Mouse (Mus musculus): ENCODE measurements at regions not wholly inside any gene's neighbourhood (a gene's known extent, or its start where the extent isn't known, plus 50 kb on each side); places are given as distances from the start of the nearest gene placed in this dataset.

GRCm38 (mm10) chr2:50445963-50446485 is 149.4 kb upstream of the Mmadhc start:
- Histone ChIP-seq H3K36me3 (replicated peaks; ENCODE audit: insufficient read depth, low read length) (no peaks in the 10 kb centered on the region), H3K4me3 (ENCODE audit: low read depth, low read length) (no peak overlapping the region), H3K9ac (replicated peaks) (no peak overlapping the region), H3K27me3 (ENCODE audit: insufficient read depth, low read length) (no peaks in the 10 kb centered on the region), H3K4me2 (ENCODE audit: low read depth, low read length) (no peak overlapping the region), H3K4me1 (ENCODE audit: insufficient read depth) (no peaks in the 10 kb centered on the region), H3K9me3 (ENCODE audit: low read length) (no peaks in the 10 kb centered on the region), H3K27ac (ENCODE audit: low read depth) (no peak overlapping the region)
- DNase-seq (no peak), ATAC-seq (no peak)
- TF ChIP-seq EP300 (IDR thresholded peaks at IDR 0.05; ENCODE audit: low read depth) (no peak), CTCF (IDR thresholded peaks at IDR 0.05; ENCODE audit: low read depth) (no peak)
- 54% methylated on average over 2 of the region's 2 CpGs for WGBS (ENCODE audit: insufficient replicate concordance)

- TF ChIP-seq CTCF (IDR thresholded peaks at IDR 0.05; ENCODE audit: low read depth): no peak
- TF ChIP-seq EP300 (IDR thresholded peaks at IDR 0.05; ENCODE audit: low read depth): no peak
- no peak overlapping the region for H3K4me3 ChIP-seq (ENCODE audit: low read depth, low read length)
- no peaks in the 10 kb centered on the region for H3K36me3 ChIP-seq (replicated peaks; ENCODE audit: insufficient read depth, low read length)
- no peaks in the 10 kb centered on the region for H3K4me1 ChIP-seq (ENCODE audit: insufficient read depth)
- no peak overlapping the region for H3K27ac ChIP-seq (ENCODE audit: low read depth)
- H3K4me2 ChIP-seq (ENCODE audit: low read depth, low read length): no peak overlapping the region
- no peaks in the 10 kb centered on the region for H3K9me3 ChIP-seq (ENCODE audit: low read length)
- no peak overlapping the region for H3K9ac ChIP-seq (replicated peaks)
- no peak for ATAC-seq
- no peaks in the 10 kb centered on the region for H3K27me3 ChIP-seq (ENCODE audit: insufficient read depth, low read length)
- no peak for DNase-seq
These were observed 143.7 kb upstream of the Mmadhc start for GRCm38 (mm10) chr2:50440333-50440732.

DNA sequence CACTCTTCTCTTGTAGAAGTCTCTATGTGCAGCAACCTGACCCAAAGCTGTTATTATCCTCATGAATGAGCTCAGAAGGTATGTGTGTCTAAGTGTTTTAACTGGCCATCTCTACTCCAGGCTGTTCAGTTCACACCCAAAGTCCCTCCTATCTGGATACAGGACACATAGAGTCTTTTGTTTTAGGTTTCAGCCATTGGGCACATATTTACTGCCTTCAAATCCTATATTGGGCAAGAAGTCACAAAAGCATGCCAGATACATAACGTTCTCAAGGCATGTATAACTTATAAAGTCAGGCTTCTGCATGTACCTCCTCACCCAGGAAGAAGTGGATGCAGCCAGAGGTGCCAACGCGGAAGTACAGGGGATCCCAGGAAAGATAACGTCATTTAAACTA is 136.6 kb upstream of the Mmadhc start:
- TF ChIP-seq EP300 (IDR thresholded peaks at IDR 0.05; ENCODE audit: low read depth) (no peak), CTCF (IDR thresholded peaks at IDR 0.05; ENCODE audit: low read depth) (no peak)
- H3K27me3 ChIP-seq (ENCODE audit: insufficient read depth, low read length): no peaks in the 10 kb centered on the region
- ATAC-seq: no peak

DNA sequence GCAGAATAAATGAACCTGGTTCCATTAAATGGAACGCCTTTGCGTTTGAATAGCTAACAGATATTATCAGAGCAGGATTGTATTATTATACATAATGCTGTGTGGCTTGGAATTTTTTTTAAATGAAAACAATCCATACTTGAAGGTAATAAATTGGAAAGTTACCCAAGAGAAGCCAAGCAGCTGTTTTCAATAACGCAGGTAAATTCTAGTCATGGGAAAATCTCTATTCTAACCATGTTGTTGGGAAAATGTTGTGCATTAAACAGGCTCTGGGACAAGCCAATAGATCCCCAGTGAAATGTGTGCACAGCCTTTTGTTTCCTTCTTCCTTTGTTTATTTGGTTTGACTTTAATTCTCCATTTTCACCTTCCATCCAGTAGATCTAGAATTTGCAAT is 128.6 kb upstream of the Mmadhc start:
- WGBS (ENCODE audit: insufficient replicate concordance): 85% methylated on average over 3 of the region's 3 CpGs
- no peak overlapping the region for H3K4me3 ChIP-seq (ENCODE audit: low read depth, low read length)
- H3K4me1 ChIP-seq (ENCODE audit: insufficient read depth): no peaks in the 10 kb centered on the region
- no peaks in the 10 kb centered on the region for H3K36me3 ChIP-seq (replicated peaks; ENCODE audit: insufficient read depth, low read length)
- H3K9me3 ChIP-seq (ENCODE audit: low read length): no peaks in the 10 kb centered on the region
- H3K9ac ChIP-seq (replicated peaks): no peak overlapping the region
- no peak overlapping the region for H3K27ac ChIP-seq (ENCODE audit: low read depth)
- no peaks in the 10 kb centered on the region for H3K27me3 ChIP-seq (ENCODE audit: insufficient read depth, low read length)
- no peak for ATAC-seq
- TF ChIP-seq EP300 (IDR thresholded peaks at IDR 0.05; ENCODE audit: low read depth) (no peak), CTCF (IDR thresholded peaks at IDR 0.05; ENCODE audit: low read depth) (no peak)
- H3K4me2 ChIP-seq (ENCODE audit: low read depth, low read length): no peak overlapping the region
- DNase-seq: no peak

More for the DNA sequence above, 136.6 kb upstream of the Mmadhc start:
- Histone ChIP-seq H3K9me3 (ENCODE audit: low read length) (no peaks in the 10 kb centered on the region), H3K27ac (ENCODE audit: low read depth) (no peak overlapping the region), H3K4me3 (ENCODE audit: low read depth, low read length) (no peak overlapping the region), H3K36me3 (replicated peaks; ENCODE audit: insufficient read depth, low read length) (no peaks in the 10 kb centered on the region), H3K4me1 (ENCODE audit: insufficient read depth) (no peaks in the 10 kb centered on the region), H3K4me2 (ENCODE audit: low read depth, low read length) (no peak overlapping the region), H3K9ac (replicated peaks) (no peak overlapping the region)
- WGBS (ENCODE audit: insufficient replicate concordance): 76% methylated on average over 4 of the region's 4 CpGs
- DNase-seq: no peak

DNA sequence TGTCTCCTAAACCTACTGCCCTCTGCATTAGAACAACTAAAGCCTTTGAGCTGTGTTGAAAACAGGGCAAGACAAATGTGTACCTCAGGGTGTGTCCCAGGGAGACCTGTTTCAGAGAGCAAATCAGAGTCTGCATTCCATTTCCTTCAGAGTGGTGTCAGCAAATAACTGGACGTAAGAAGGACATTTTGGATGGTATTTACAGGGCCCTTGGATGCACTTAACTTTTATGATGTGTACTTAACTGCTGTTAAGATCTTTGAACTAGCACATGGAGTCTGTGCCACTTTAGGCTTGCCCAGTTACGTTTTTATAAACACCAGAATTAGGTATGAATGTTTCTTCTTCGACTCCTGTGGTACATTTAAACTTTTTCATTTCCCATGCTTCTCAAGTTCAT is 123.0 kb upstream of the Mmadhc start:
- no peak overlapping the region for H3K27ac ChIP-seq (ENCODE audit: low read depth)
- TF ChIP-seq EP300 (IDR thresholded peaks at IDR 0.05; ENCODE audit: low read depth): no peak
- TF ChIP-seq CTCF (IDR thresholded peaks at IDR 0.05; ENCODE audit: low read depth): no peak
- no peak overlapping the region for H3K9ac ChIP-seq (replicated peaks)
- H3K9me3 ChIP-seq (ENCODE audit: low read length): no peaks in the 10 kb centered on the region
- H3K27me3 ChIP-seq (ENCODE audit: insufficient read depth, low read length): no peaks in the 10 kb centered on the region
- H3K36me3 ChIP-seq (replicated peaks; ENCODE audit: insufficient read depth, low read length): no peaks in the 10 kb centered on the region
- 61% methylated on average over 3 of the region's 3 CpGs for WGBS (ENCODE audit: insufficient replicate concordance)
- ATAC-seq (no peak), DNase-seq (no peak)
- H3K4me3 ChIP-seq (ENCODE audit: low read depth, low read length): no peak overlapping the region
- H3K4me1 ChIP-seq (ENCODE audit: insufficient read depth): no peaks in the 10 kb centered on the region
- H3K4me2 ChIP-seq (ENCODE audit: low read depth, low read length): no peak overlapping the region

- Histone ChIP-seq H3K4me1 (ENCODE audit: insufficient read depth) (no peaks in the 10 kb centered on the region), H3K9me3 (ENCODE audit: low read length) (no peaks in the 10 kb centered on the region), H3K36me3 (replicated peaks; ENCODE audit: insufficient read depth, low read length) (no peaks in the 10 kb centered on the region), H3K27ac (ENCODE audit: low read depth) (no peak overlapping the region), H3K4me3 (ENCODE audit: low read depth, low read length) (no peak overlapping the region), H3K27me3 (ENCODE audit: insufficient read depth, low read length) (no peaks in the 10 kb centered on the region), H3K4me2 (ENCODE audit: low read depth, low read length) (no peak overlapping the region), H3K9ac (replicated peaks) (no peak overlapping the region)
- ATAC-seq (no peak), DNase-seq (no peak)
- TF ChIP-seq CTCF (IDR thresholded peaks at IDR 0.05; ENCODE audit: low read depth): no peak
- TF ChIP-seq EP300 (IDR thresholded peaks at IDR 0.05; ENCODE audit: low read depth): no peak
- WGBS (ENCODE audit: insufficient replicate concordance): 68% methylated on average over 5 of the region's 5 CpGs
These were observed 121.0 kb upstream of the Mmadhc start for GRCm38 (mm10) chr2:50417643-50418042.

DNA sequence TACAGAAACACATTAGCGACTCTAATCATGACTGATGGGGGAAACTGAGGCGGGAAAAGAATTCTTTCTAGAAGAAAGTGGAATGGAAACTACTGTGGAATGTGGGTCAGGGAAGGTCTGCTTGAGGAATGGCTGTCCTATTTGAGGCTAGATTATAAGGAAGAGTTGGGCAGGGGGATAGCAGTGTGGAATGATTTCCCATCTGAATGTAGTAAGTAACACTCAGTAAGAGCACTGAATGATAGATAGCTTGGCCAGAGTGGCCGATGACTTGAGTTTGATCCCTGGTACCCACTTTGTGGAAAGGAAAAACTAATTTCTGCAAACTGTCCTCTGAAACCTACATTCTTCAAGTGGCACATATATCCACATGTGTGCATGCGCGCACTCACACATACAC is 120.5 kb upstream of the Mmadhc start:
- no peak for TF ChIP-seq CTCF (IDR thresholded peaks at IDR 0.05; ENCODE audit: low read depth)
- no peak for TF ChIP-seq EP300 (IDR thresholded peaks at IDR 0.05; ENCODE audit: low read depth)
- no peaks in the 10 kb centered on the region for H3K9me3 ChIP-seq (ENCODE audit: low read length)
- H3K9ac ChIP-seq (replicated peaks): no peak overlapping the region
- no peaks in the 10 kb centered on the region for H3K4me1 ChIP-seq (ENCODE audit: insufficient read depth)
- WGBS (ENCODE audit: insufficient replicate concordance): 88% methylated on average over 5 of the region's 5 CpGs
- ATAC-seq (no peak), DNase-seq (no peak)
- H3K4me2 ChIP-seq (ENCODE audit: low read depth, low read length): no peak overlapping the region
- no peaks in the 10 kb centered on the region for H3K27me3 ChIP-seq (ENCODE audit: insufficient read depth, low read length)
- H3K4me3 ChIP-seq (ENCODE audit: low read depth, low read length): no peak overlapping the region
- no peaks in the 10 kb centered on the region for H3K36me3 ChIP-seq (replicated peaks; ENCODE audit: insufficient read depth, low read length)
- no peak overlapping the region for H3K27ac ChIP-seq (ENCODE audit: low read depth)

All from liver, postnatal 0 days (tissue).